Mouse (Mus musculus) embryonic facial prominence, embryonic 11.5 days (tissue): ENCODE data around the gene Mpc1. TPM values are rescaled to one million over a fixed set of nuclear protein-coding genes. Genes with fewer than 3 reads are reported as not detected.
A peak's percentile ranks its signal among the peaks of the same experiment; 100 is the strongest.

Experiments
- ATAC-seq: fragments of 200-750 bp; cut with Nextera tagmentation; replicated peaks from 2 replicates; pipeline ENCODE4 v1.8.0; 2017; ENCODE audit warnings: low read depth; ENCODE audit not compliant: insufficient number of reproducible peaks, low FRiP score, low TSS enrichment
- DNase-seq: peaks from one replicate; pipeline ENCODE4 v3.0.0-alpha.2; 2015; ENCODE audit warnings: low spot score
- H3K27ac ChIP-seq: fragments of 300-500 bp; sonication (generic); replicated peaks from 2 replicates; pipeline ENCODE4 v1.5.1; 2014; ENCODE audit warnings: mild to moderate bottlenecking, low read depth, low read length, control low read depth
- H3K27me3 ChIP-seq: fragments of 300-500 bp; sonication (generic); 2 replicates; pipeline ENCODE4 v1.6.1; 2014; ENCODE audit warnings: mild to moderate bottlenecking, low read length, moderate library complexity, mixed read lengths; ENCODE audit not compliant: control insufficient read depth, insufficient read depth
- H3K36me3 ChIP-seq: fragments of 300-500 bp; sonication (generic); replicated peaks from 2 replicates; pipeline ENCODE4 v1.6.1; 2014; ENCODE audit warnings: low read depth, mild to moderate bottlenecking, low read length, moderate library complexity, mixed read lengths; ENCODE audit not compliant: control insufficient read depth, insufficient read depth
- H3K4me1 ChIP-seq: fragments of 300-500 bp; sonication (generic); 2 replicates; pipeline ENCODE4 v1.6.1; 2014; ENCODE audit warnings: low read length, mixed read lengths; ENCODE audit not compliant: control insufficient read depth, insufficient read depth
- H3K4me2 ChIP-seq: fragments of 300-500 bp; sonication (generic); 2 replicates; pipeline ENCODE4 v1.6.1; 2014; ENCODE audit warnings: low read depth, mild to moderate bottlenecking, control low read depth, low read length, moderate library complexity
- H3K4me3 ChIP-seq: fragments of 300-500 bp; sonication (generic); 2 replicates; pipeline ENCODE4 v1.5.1; 2014; ENCODE audit warnings: low read depth, low read length, control low read depth
- H3K9ac ChIP-seq: fragments of 300-500 bp; sonication (generic); replicated peaks from 2 replicates; pipeline ENCODE4 v1.6.1; 2014; ENCODE audit warnings: mild to moderate bottlenecking, control low read depth, low read length
- H3K9me3 ChIP-seq: fragments of 300-500 bp; sonication (generic); replicated peaks from 2 replicates; pipeline ENCODE4 v1.6.1; 2016; ENCODE audit warnings: mild to moderate bottlenecking, low read length, inconsistent platforms, mixed read lengths; ENCODE audit not compliant: control insufficient read depth
- WGBS: fragments of 180-500 bp; shearing (Covaris S2); extraction: QIAGEN DNeasy Blood & Tissue Kit; methylation state at CpG from one replicate; pipeline ENCODE4 v1.1.7; 2014; 5-methylcytosine and 5-hydroxymethylcytosine counted together
- polyA plus RNA-seq: library from polyadenylated mRNA; unstranded; fragments of >200 nt; fragmentation: Nextera tagmentation; extraction: Ambion mirVana; gene quantifications from 2 replicates; pipeline ENCODE4 v1.2.1, GENCODE M21; 2014

Mpc1 gene
- polyA plus RNA-seq, 1 experiment from 2014 or later, result 124 TPM

DNA sequence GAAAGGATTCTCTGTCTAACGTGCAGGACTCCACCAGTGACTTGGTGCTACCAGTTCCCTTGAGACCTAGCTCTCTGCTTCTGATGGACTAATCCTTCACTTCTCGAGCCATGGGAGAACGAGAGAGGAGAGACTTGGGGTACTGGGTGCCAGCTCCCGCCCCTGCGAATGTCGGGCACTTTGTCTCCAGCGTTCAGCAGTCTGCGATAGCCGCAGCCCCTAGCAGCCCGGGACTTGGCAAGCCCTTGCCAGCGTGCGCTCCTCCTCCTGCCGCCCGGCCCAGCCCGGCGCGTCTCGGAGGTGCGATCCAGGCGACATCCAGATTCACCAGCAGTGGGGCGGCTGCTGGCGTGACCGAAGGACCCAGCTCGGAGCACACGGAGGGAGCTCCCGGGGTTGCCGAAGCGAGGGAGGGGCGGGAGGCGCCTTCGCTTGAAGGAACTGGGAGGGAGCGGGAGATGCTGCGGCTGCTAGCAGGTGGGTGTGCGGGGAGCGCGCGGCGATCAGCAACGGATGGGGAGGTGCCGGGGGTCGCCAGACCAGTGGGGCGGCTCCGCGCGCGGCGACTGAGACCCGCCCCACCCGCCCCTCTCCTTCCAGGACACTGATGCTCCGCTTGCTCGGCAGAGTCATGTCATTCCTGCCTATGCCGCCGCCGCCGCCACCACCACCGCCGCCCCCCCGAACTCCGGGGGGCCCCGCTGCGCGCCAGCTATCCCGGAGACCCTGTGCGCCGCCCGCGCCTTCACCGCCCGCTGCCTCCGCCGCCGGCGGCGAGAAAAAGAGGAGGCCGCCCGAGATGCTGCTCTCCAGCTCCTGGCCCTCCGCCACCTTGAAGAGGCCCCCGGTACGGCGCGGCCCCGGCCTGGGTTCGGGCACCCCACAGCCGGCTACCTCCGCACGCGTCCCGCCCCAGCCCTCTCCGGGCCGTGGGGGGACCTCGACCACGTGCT lies 58.0 kb downstream of the Mpc1 start:
- peak; percentile 80 for ATAC-seq
- Histone ChIP-seq H3K4me1 (peaks cover 3% of the 10 kb centered on the region), H3K9ac (peak overlapping the region; percentile 65), H3K4me3 (peak overlapping the region; percentile 56), H3K4me2 (peak overlapping the region; percentile 100), H3K27me3 (peaks cover 36% of the 10 kb centered on the region), H3K9me3 (no peaks in the 10 kb centered on the region), H3K36me3 (no peaks in the 10 kb centered on the region), H3K27ac (no peak overlapping the region)
- WGBS, result under 1% methylated on average over 71 of the region's 92 CpGs
- DNase-seq, result peak; percentile 23

DNA sequence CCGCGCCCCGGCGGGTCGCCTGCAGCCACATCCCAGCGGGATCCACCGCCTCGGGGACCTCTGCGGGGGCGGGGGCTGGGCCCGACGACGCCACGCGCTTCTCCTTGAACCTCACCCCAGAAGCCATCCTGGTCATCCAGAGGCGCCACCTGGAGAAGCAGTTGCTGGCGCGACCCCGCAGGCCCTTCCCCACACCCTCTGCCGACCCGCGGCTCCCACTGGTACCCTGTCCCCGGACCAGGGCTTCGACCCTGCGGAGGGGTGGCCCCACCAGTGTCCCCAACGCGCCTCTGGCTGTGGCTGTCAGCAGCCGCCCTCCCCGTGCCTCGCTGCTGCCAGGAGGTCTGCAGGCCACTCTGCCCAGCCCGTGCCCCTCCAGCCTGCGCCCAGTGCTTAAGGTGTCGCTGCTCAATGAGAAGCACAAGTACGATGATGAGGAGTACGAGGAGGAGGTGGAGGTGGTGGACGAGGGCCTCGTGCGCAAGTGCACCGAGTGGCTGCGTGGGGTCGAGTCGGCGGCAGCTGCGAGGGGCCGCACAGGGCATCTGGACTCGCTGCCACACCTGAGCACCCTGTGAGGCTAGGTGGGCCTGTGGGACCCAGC lies 58.8 kb downstream of the Mpc1 start:
- Histone ChIP-seq H3K36me3 (no peaks in the 10 kb centered on the region), H3K9me3 (no peaks in the 10 kb centered on the region), H3K27me3 (peaks cover 36% of the 10 kb centered on the region), H3K4me2 (peak overlapping the region; percentile 100), H3K4me3 (peak overlapping the region; percentile 56), H3K27ac (no peak overlapping the region), H3K4me1 (peaks cover 3% of the 10 kb centered on the region), H3K9ac (peak overlapping the region; percentile 65)
- WGBS, result 11% methylated on average over 42 of the region's 46 CpGs
- DNase-seq (no peak), ATAC-seq (peak; percentile 41; the same call in 1 of the 2 replicates)

DNA sequence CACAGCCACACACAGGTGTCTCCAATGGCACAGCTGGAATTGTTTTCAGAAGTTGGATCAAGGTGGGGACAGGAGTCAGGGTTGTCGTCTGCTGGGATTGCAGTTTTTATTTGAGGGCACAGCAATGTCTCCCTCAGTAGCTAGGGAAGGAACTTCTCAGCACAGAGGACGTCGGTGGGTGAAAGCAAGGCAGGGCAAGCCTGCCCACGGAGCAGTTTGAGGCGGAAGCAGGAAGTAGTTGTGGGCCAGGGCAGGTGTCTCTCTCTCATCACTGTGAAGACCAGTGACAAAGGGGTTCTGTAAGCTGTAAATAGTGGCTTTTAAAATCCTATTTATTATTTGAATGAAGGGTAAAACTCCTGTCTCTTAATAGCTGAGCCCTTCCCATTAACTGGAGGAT lies 60.0 kb downstream of the Mpc1 start:
- Histone ChIP-seq H3K4me2 (no peak overlapping the region), H3K27me3 (peaks cover 36% of the 10 kb centered on the region), H3K27ac (no peak overlapping the region), H3K4me3 (no peak overlapping the region), H3K36me3 (no peaks in the 10 kb centered on the region), H3K9ac (no peak overlapping the region), H3K9me3 (no peaks in the 10 kb centered on the region), H3K4me1 (peaks cover 3% of the 10 kb centered on the region)
- WGBS, result 57% methylated on average over 5 of the region's 5 CpGs
- DNase-seq (no peak), ATAC-seq (no peak)

DNA sequence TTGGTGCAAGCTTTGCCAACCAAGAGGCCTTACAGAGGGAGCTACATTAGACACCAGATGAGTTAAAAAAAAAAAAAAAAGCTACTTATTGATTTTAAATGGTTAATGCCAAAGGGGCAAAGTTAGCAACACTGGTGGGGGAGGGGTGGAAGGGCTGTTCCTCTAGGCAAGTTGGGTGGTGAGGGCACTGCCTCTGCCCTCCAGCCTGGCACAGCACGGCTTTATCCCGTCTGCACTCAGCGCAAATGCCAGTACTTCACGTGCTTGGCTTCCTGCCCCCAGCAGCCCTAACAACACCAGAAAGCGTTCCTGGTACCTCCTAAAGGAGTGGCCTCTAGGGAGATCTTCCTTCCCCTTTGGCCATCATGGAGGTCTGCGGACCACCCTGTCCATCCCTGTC lies 60.7 kb downstream of the Mpc1 start:
- Histone ChIP-seq H3K4me3 (no peak overlapping the region), H3K4me2 (no peak overlapping the region), H3K9ac (no peak overlapping the region), H3K9me3 (no peaks in the 10 kb centered on the region), H3K4me1 (peaks cover 3% of the 10 kb centered on the region), H3K27me3 (peaks cover 36% of the 10 kb centered on the region), H3K27ac (no peak overlapping the region), H3K36me3 (no peaks in the 10 kb centered on the region)
- WGBS, result 66% methylated on average over 6 of the region's 6 CpGs
- ATAC-seq, result no peak
- no peak for DNase-seq

Other genes with a start within 250 kb of the Mpc1 start
- gene Gm49673, start 135.1 kb upstream of the Mpc1 start, polyA plus RNA-seq, result 0.25 and 0.57 TPM in 2 replicates
- gene Rnaset2a, start 134.8 kb upstream of the Mpc1 start, polyA plus RNA-seq, result 16.4 and 18.0 TPM in 2 replicates
- 58.8 and 65.7 TPM in 2 replicates for gene Fgfr1op, start 117.4 kb upstream of the Mpc1 start, polyA plus RNA-seq
- gene Ccr6, start 46.9 kb upstream of the Mpc1 start, polyA plus RNA-seq, result not detected in 2 replicates
- gene Sft2d1, start 28.2 kb downstream of the Mpc1 start, polyA plus RNA-seq, result 47.5 and 48.3 TPM in 2 replicates
- gene Prr18, start 54.6 kb downstream of the Mpc1 start, polyA plus RNA-seq, result 0.31 and 0.49 TPM in 2 replicates
- gene T2, start 73.1 kb downstream of the Mpc1 start, polyA plus RNA-seq, result 0.74 and 1.2 TPM in 2 replicates
- gene T, start 151.5 kb downstream of the Mpc1 start, polyA plus RNA-seq, result 0.27 and 0.50 TPM in 2 replicates
- gene Pde10a, start 242.5 kb downstream of the Mpc1 start, polyA plus RNA-seq, result 1.9 and 3.0 TPM in 2 replicates